In genomic region chr6:135917676-135918075, GRCm38 (mm10) we compare ENCODE assay signal across 22 mouse cellular contexts.
DNase-seq lines count a peak whose midpoint lies in the region; ATAC-seq and TF ChIP-seq lines count a peak whose summit lies in the region.
"Had no signal": no experiment of that assay in that cellular context is flagged by ENCODE, and none has a peak within 500 bp of the region (broad histone marks: within the 10 kb centered on the region; RNA-seq: fewer than 3 reads in every experiment).

No protein-coding gene starts in this region.

- TF ChIP-seq POLR2A in olfactory bulb, adult 2 months (IDR thresholded peaks at IDR 0.05; ENCODE audit: insufficient read depth, low read depth, low read length), result no peak

- no peak overlapping the region for H3K27ac ChIP-seq in forebrain, embryonic 16.5 days (ENCODE audit: low read length)
- peak overlapping the region; percentile 26; the same call in 1 of the 2 replicates for H3K27ac ChIP-seq in olfactory bulb, adult 2 months (ENCODE audit: insufficient read depth, low read depth, low read length)
- H3K27ac ChIP-seq in hindbrain, embryonic 12.5 days, result no peak overlapping the region
- H3K27ac ChIP-seq: embryonic facial prominence, embryonic 12.5 days; hindbrain, embryonic 14.5 days; intestine, embryonic 15.5 days; limb, embryonic 12.5 days; liver, embryonic 14.5 days; lung, embryonic 15.5 days; macrophage had no signal

- H3K36me3 ChIP-seq in forebrain, embryonic 16.5 days (ENCODE audit: control insufficient read depth, insufficient read depth), result no peaks in the 10 kb centered on the region; the same call in 1 of the 2 replicates
- no peaks in the 10 kb centered on the region for H3K36me3 ChIP-seq in hindbrain, embryonic 12.5 days
- H3K36me3 ChIP-seq: embryonic facial prominence, embryonic 12.5 days; intestine, embryonic 15.5 days; limb, embryonic 12.5 days; lung, embryonic 15.5 days had no signal

- no peaks in the 10 kb centered on the region for H3K27me3 ChIP-seq in forebrain, embryonic 16.5 days (replicated peaks; ENCODE audit: control insufficient read depth, insufficient read depth, low read length)
- no peaks in the 10 kb centered on the region for H3K27me3 ChIP-seq in hindbrain, embryonic 12.5 days
- H3K27me3 ChIP-seq: embryonic facial prominence, embryonic 12.5 days; intestine, embryonic 15.5 days; limb, embryonic 12.5 days; lung, embryonic 15.5 days had no signal

- H3K4me1 ChIP-seq in forebrain, embryonic 16.5 days (replicated peaks; ENCODE audit: control insufficient read depth, insufficient read depth, low read length), result no peaks in the 10 kb centered on the region
- H3K4me1 ChIP-seq in olfactory bulb, adult 2 months (ENCODE audit: control insufficient read depth, insufficient read depth, low read length), result peaks cover 19% of the 10 kb centered on the region
- no peaks in the 10 kb centered on the region for H3K4me1 ChIP-seq in hindbrain, embryonic 12.5 days
- H3K4me1 ChIP-seq: embryonic facial prominence, embryonic 12.5 days; intestine, embryonic 15.5 days; lung, embryonic 15.5 days had no signal

- ATAC-seq in forebrain, embryonic 16.5 days, result peak; percentile 23; the same call in 1 of the 2 replicates
- ATAC-seq in hindbrain, embryonic 12.5 days (ENCODE audit: low FRiP score), result no peak
- ATAC-seq: intestine, embryonic 15.5 days had no signal

- peak; percentile 39 for DNase-seq in heart, adult 11 months
- no peak for DNase-seq in heart, postnatal 36 days
- DNase-seq in layer of hippocampus, adult 9-11 months, result peak; percentile 34
- no peak for DNase-seq in layer of hippocampus, postnatal 36 days
- DNase-seq: adrenal gland, adult 2 months; cerebellum, adult 9-11 months; heart, postnatal 10 days; right cerebral cortex, postnatal 4 days; thymus, adult 2 months had no signal

- no peak overlapping the region for H3K4me2 ChIP-seq in forebrain, embryonic 16.5 days (ENCODE audit: low read length)
- H3K4me2 ChIP-seq in hindbrain, embryonic 12.5 days (replicated peaks), result no peak overlapping the region
- H3K4me2 ChIP-seq: embryonic facial prominence, embryonic 12.5 days; heart, embryonic 11.5 days; hindbrain, embryonic 14.5 days; intestine, embryonic 15.5 days; limb, embryonic 12.5 days; lung, embryonic 15.5 days; midbrain, embryonic 11.5 days had no signal

- no peak overlapping the region for H3K9ac ChIP-seq in forebrain, embryonic 16.5 days (replicated peaks; ENCODE audit: low read depth, low read length)
- no peak overlapping the region for H3K9ac ChIP-seq in hindbrain, embryonic 12.5 days
- H3K9ac ChIP-seq: embryonic facial prominence, embryonic 12.5 days; hindbrain, embryonic 14.5 days; intestine, embryonic 15.5 days; limb, embryonic 12.5 days; liver, embryonic 14.5 days; lung, embryonic 15.5 days had no signal

- TF ChIP-seq CTCF in olfactory bulb, adult 2 months (IDR thresholded peaks at IDR 0.05; ENCODE audit: insufficient read depth, low read depth, low read length), result no peak

- no peak overlapping the region for H3K4me3 ChIP-seq in forebrain, embryonic 16.5 days (replicated peaks; ENCODE audit: low read length)
- no peak overlapping the region for H3K4me3 ChIP-seq in olfactory bulb, adult 2 months (ENCODE audit: insufficient read depth, low read depth, low read length)
- H3K4me3 ChIP-seq in hindbrain, embryonic 12.5 days, result no peak overlapping the region
- H3K4me3 ChIP-seq: embryonic facial prominence, embryonic 12.5 days; erythroblast, embryonic 14.5 days; intestine, embryonic 15.5 days; limb, embryonic 12.5 days; lung, embryonic 15.5 days had no signal

- intact Hi-C loops in heart, postnatal 36 days (cut with DNase I), result no loop called here

- H3K9me3 ChIP-seq in forebrain, embryonic 16.5 days (ENCODE audit: control insufficient read depth, low read length), result no peaks in the 10 kb centered on the region
- no peaks in the 10 kb centered on the region for H3K9me3 ChIP-seq in hindbrain, embryonic 12.5 days (replicated peaks)
- H3K9me3 ChIP-seq: embryonic facial prominence, embryonic 12.5 days; intestine, embryonic 15.5 days; lung, embryonic 15.5 days had no signal

Comparison
In these comparisons a context has a peak if more than half of its experiments do, and no peak if none do; other contexts are left out.
1. DNase-seq: peak in heart, adult 11 months (single experiment) and layer of hippocampus, adult 9-11 months (single experiment); none in heart, postnatal 36 days (0 of 2) and layer of hippocampus, postnatal 36 days (0 of 2).